Mouse (Mus musculus) lung, adult 10 weeks (tissue): Measurements from ENCODE around the gene Psmd11. TPM values are rescaled to one million over a fixed set of nuclear protein-coding genes. Genes with fewer than 3 reads are reported as not detected.

Source experiments
- polyA plus RNA-seq: library from polyadenylated mRNA; stranded (reverse); fragments of 350-450 nt; fragmentation: Illumina TruSeq; extraction: RNeasy Lipid Tissue Mini Kit (QIAGEN cat#74804); gene quantifications from one replicate; pipeline ENCODE4 v1.2.3, GENCODE M21; 2014; ENCODE audit warnings: low read depth, low replicate concordance; ENCODE audit not compliant: insufficient read depth

Gene Psmd11
- 35.0 TPM for polyA plus RNA-seq

DNA sequence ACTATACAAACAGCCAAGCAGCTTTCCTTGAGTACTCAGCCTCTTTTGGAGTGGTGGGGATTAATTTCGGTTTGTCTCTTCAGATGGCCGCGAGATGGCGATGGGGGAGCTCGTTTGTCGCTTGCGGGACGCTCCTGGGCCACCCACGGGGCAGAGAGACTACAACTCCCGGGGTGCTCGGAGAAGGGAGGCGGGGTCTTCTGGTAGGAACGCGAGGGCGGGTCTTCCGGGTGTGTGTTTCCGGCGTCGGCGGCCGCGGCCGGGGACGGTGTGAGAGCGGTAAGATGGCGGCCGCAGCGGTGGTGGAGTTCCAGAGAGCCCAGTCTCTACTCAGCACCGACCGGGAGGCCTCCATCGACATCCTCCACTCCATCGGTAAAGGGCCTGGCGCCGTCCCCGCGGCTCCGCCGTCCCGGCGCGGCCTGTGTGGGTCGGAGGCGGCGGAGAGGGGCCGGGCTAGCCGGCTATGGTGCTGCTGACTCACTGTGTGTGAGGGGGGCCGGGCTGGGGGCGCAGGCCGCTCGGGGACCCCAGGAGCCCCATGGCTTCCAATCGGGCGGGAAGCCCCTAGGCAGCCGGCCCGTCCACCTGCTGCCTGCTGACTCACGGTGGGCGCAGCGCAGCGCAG lies at the start of gene Psmd11:
Gene Psmd11 (plus strand): TSS at position 235 of the 628 bp plus-strand sequence.

DNA sequence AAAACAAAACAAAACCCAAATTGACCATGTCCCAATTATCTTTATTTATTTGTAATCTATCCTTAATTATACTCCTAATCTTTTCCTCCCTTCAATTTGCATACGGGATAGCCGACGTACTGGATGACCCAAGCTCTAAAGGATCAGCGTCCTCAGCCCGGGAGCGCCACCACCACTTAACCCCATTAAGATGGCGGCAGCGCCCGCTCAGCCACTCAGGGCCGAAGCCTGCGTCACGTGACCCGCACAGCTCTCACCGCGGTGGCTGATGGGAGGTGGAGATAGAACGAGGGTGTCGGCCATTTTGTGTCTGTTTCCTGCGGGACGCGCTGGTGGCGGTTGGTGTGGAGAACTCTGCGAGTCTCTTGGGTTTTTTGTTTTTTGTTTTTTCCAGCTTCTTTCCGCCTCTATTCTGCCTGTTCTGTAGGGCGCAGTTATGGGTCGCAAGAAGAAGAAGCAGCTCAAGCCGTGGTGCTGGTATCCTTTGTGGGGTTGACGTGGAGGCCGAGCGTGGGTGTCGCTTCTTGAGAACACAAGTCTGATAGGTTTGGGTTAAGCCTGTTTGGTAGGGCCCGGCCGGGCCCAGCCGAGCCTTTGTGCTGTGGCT lies 45.3 kb upstream of the Psmd11 start, which contains the start of gene Zfp207:
Gene Zfp207 (plus strand): TSS at position 261 of the 607 bp plus-strand sequence.

DNA sequence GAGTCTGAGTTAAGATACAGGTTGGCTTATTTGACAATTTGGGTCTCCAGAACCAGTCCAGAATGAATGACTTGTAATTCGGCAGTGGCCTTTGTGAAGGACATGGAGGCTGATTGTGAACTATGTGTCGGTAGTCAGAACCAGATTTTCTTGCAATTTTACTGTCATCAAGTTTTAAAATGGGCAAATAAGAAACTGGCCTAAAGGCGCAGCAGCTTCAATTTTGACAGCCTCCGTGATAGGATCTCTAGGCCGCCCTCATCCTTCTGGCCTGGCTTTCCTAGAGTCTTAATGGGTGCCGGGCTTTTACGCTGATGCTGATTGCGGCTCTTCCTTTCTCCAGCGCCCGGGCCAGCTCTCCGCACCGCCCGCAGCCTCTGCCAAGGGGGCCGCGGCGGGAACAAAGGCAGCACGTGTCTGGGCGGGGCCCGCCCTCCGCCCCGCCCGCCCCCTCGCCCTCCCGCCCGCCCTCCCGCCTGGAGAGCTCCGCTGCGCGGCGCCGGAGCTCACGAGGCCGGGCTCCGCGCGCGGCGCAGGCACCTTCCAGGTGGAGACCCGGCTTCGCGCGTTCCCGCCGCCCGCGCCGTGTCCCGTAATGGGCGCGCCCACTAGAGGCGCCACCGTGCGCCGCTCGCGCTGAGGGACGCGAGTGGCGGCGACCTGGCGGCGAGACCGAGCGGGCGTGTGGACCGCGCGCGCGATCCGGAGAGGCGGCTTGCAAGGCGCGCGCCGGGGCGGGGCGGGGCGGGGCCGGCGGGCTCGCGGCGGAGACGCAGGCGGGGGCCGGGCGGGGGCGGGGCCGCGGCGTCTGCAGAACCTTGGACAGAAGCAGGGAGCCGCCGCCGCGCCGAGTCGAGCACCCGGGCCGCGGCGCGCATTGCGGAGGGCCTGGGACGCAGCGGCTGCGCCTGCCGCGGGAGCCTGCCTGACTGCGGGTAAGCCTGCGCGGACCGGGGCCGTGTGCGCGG lies 48.1 kb downstream of the Psmd11 start, which contains the start of gene Cdk5r1:
Gene Cdk5r1 (plus strand): TSS at position 802 of the 968 bp plus-strand sequence.

Other genes with a start within 250 kb of the Psmd11 start
- 8.9 TPM for gene Rnf135, start 244.8 kb upstream of the Psmd11 start, polyA plus RNA-seq
- 24.8 TPM for gene Rhot1, start 219.6 kb upstream of the Psmd11 start, polyA plus RNA-seq
- 1.9 TPM for gene Rhbdl3, start 127.7 kb upstream of the Psmd11 start, polyA plus RNA-seq
- 4.3 TPM for gene 5730455P16Rik, start 50.6 kb upstream of the Psmd11 start, polyA plus RNA-seq
- gene Zfp207, start 45.3 kb upstream of the Psmd11 start, polyA plus RNA-seq = 68.4 TPM
- 0.19 TPM for gene Cdk5r1, start 48.4 kb downstream of the Psmd11 start, polyA plus RNA-seq